Mouse (Mus musculus): Measurements from ENCODE around the gene Zfp334. TPM values are rescaled to one million over a fixed set of nuclear protein-coding genes. Genes with fewer than 3 reads are reported as not detected.

Zfp334 gene
- polyA plus RNA-seq, 1 experiment from 2014 or later: 14.1 TPM

DNA sequence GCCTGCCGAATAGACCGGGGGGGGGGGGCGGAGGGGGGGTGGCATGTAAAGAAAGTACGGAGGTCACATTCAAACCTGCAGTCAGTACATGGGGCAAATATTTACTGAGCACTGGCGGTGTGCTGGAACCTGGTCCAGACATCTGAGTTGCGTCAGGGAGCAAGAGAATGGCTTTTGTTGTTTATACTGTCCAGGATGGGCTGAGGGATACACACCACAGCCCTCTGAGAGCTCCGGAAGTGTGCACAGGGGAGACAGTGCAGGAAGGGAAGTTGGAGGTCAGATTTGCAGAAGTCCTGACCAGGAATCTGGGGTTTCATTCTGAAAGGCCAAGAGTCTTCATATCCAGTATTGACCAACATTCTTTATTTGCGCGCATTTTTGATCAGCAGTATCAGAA lies 16.9 kb upstream of the Zfp334 start:
- Histone ChIP-seq H3K4me3 (replicated peaks) (no peak overlapping the region), H3K9me3 (no peaks in the 10 kb centered on the region), H3K27me3 (no peaks in the 10 kb centered on the region), H3K4me1 (replicated peaks) (0 out of 2 replicates have a peak, but pooled peaks cover 4% of the 10 kb centered on the region), H3K4me2 (replicated peaks) (no peak overlapping the region), H3K9ac (replicated peaks) (no peak overlapping the region), H3K36me3 (no peaks in the 10 kb centered on the region), H3K27ac (no peak overlapping the region)
- no peak for ATAC-seq
- 76% methylated on average over 9 of the region's 9 CpGs for WGBS

DNA sequence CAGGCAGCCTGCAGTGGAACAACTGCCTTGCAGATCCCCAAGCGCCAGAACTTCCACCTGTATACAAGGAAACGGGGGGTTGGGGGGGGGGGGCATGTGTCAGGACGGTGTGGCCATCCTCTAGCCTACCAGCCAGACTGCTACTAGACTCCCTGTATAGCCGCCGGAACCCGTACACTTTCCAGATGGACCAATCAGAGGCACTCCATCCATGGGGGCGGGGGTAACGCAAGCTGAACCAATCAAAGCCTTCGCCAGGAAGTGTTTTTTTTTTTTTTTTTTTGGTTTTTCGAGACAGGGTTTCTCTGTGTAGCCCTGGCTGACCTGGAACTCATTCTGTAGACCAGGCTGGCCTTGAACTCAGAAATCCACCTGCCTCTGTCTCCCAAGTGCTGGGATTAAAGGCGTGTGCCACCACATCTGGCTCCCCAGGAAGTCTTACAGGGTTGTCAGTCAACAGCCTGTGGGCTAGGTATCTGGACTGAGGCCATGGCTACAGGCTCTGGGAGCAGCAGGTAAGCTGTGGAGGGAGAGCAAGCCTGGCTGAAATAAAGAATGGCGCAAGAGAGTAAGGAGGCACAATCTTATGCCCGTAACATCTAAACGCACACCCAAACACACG lies 10.2 kb upstream of the Zfp334 start:
- Histone ChIP-seq H3K27ac (peak overlapping the region; percentile 47; the same call in 1 of the 2 replicates), H3K36me3 (no peaks in the 10 kb centered on the region), H3K27me3 (no peaks in the 10 kb centered on the region), H3K9me3 (no peaks in the 10 kb centered on the region), H3K4me3 (replicated peaks) (no peak overlapping the region), H3K4me1 (replicated peaks) (peaks cover 21% of the 10 kb centered on the region), H3K9ac (replicated peaks) (no peak overlapping the region), H3K4me2 (replicated peaks) (no peak overlapping the region)
- ATAC-seq: peak; percentile 57; the same call in 1 of the 2 replicates
- 53% methylated on average over 15 of the region's 15 CpGs for WGBS

- peak overlapping the region; percentile 47 for H3K27ac ChIP-seq
- H3K9ac ChIP-seq (replicated peaks): no peak overlapping the region; the same call in 1 of the 2 replicates
- H3K4me2 ChIP-seq (replicated peaks): no peak overlapping the region
- ATAC-seq: peak; percentile 63; the same call in 1 of the 2 replicates
- H3K4me3 ChIP-seq (replicated peaks): no peak overlapping the region
- peaks cover 21% of the 10 kb centered on the region for H3K4me1 ChIP-seq (replicated peaks)
- no peaks in the 10 kb centered on the region for H3K9me3 ChIP-seq
- H3K36me3 ChIP-seq: no peaks in the 10 kb centered on the region
- no peaks in the 10 kb centered on the region for H3K27me3 ChIP-seq
- 66% methylated on average over 23 of the region's 23 CpGs for WGBS
Observed at GRCm38 (mm10) chr2:165397502-165398163, 9.6 kb upstream of the Zfp334 start.

GRCm38 (mm10) chr2:165396831-165397501 lies 8.9 kb upstream of the Zfp334 start:
- 41% methylated on average over 20 of the region's 20 CpGs for WGBS
- no peaks in the 10 kb centered on the region for H3K27me3 ChIP-seq
- no peak overlapping the region; the same call in 1 of the 2 replicates for H3K9ac ChIP-seq (replicated peaks)
- no peak overlapping the region for H3K4me2 ChIP-seq (replicated peaks)
- H3K27ac ChIP-seq: peak overlapping the region; percentile 47; the same call in 1 of the 2 replicates
- H3K4me3 ChIP-seq (replicated peaks): no peak overlapping the region
- peaks cover 21% of the 10 kb centered on the region for H3K4me1 ChIP-seq (replicated peaks)
- ATAC-seq: peak; percentile 39; the same call in 1 of the 2 replicates
- no peaks in the 10 kb centered on the region for H3K9me3 ChIP-seq
- no peaks in the 10 kb centered on the region for H3K36me3 ChIP-seq

GRCm38 (mm10) chr2:165392156-165392555 lies 4.1 kb upstream of the Zfp334 start:
- peaks cover 10% of the 10 kb centered on the region for H3K4me1 ChIP-seq (replicated peaks)
- H3K4me3 ChIP-seq (replicated peaks): no peak overlapping the region
- H3K9me3 ChIP-seq: no peaks in the 10 kb centered on the region
- no peak overlapping the region for H3K27ac ChIP-seq
- no peak for ATAC-seq
- H3K9ac ChIP-seq (replicated peaks): no peak overlapping the region
- H3K4me2 ChIP-seq (replicated peaks): no peak overlapping the region
- WGBS: 88% methylated on average over 4 of the region's 4 CpGs
- no peaks in the 10 kb centered on the region for H3K36me3 ChIP-seq
- no peaks in the 10 kb centered on the region for H3K27me3 ChIP-seq

GRCm38 (mm10) chr2:165391561-165391960 lies 3.5 kb upstream of the Zfp334 start:
- H3K9ac ChIP-seq (replicated peaks): no peak overlapping the region
- peaks cover 3% of the 10 kb centered on the region; the same call in 1 of the 2 replicates for H3K36me3 ChIP-seq
- no peak overlapping the region for H3K4me2 ChIP-seq (replicated peaks)
- 22% methylated on average over 8 of the region's 8 CpGs for WGBS
- H3K9me3 ChIP-seq: no peaks in the 10 kb centered on the region
- no peak overlapping the region for H3K4me3 ChIP-seq (replicated peaks)
- no peak for ATAC-seq
- H3K27me3 ChIP-seq: no peaks in the 10 kb centered on the region
- H3K4me1 ChIP-seq (replicated peaks): peaks cover 10% of the 10 kb centered on the region
- H3K27ac ChIP-seq: no peak overlapping the region

- Histone ChIP-seq H3K4me2 (replicated peaks) (no peak overlapping the region), H3K27me3 (no peaks in the 10 kb centered on the region), H3K4me1 (replicated peaks) (peaks cover 24% of the 10 kb centered on the region), H3K4me3 (replicated peaks) (no peak overlapping the region), H3K36me3 (peaks cover 24% of the 10 kb centered on the region), H3K9ac (replicated peaks) (no peak overlapping the region), H3K9me3 (no peaks in the 10 kb centered on the region), H3K27ac (no peak overlapping the region)
- 83% methylated on average over 6 of the region's 6 CpGs for WGBS
- ATAC-seq: no peak
Observed at GRCm38 (mm10) chr2:165389299-165389952, 1.4 kb upstream of the Zfp334 start.

DNA sequence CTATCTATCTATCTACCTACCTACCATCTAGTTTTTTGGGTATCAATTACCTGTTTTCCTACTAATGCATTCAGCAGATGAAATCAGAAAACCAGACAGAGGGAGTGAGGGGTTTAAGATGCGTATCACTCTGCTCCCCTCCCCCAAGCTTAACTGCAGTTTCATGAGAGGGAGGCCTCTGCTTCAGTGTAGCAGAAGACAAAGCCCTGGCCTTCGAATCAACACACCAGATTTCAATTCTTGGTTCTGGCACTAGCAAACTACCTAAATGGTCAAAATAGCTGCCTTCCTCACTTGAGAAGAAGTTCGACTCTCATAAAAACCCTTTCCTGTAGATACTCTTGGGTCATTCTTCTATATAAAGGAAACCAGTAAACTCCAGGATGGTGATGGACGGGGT lies 689 bp downstream of the Zfp334 start:
- WGBS: 10% methylated on average over 4 of the region's 4 CpGs
- H3K36me3 ChIP-seq: peaks cover 44% of the 10 kb centered on the region
- no peaks in the 10 kb centered on the region for H3K9me3 ChIP-seq
- peak overlapping the region; percentile 84 for H3K4me3 ChIP-seq (replicated peaks)
- no peak for ATAC-seq
- H3K9ac ChIP-seq (replicated peaks): peak overlapping the region; percentile 91
- no peaks in the 10 kb centered on the region for H3K27me3 ChIP-seq
- H3K4me2 ChIP-seq (replicated peaks): peak overlapping the region; percentile 77
- peak overlapping the region; percentile 94 for H3K27ac ChIP-seq
- H3K4me1 ChIP-seq (replicated peaks): peaks cover 24% of the 10 kb centered on the region

DNA sequence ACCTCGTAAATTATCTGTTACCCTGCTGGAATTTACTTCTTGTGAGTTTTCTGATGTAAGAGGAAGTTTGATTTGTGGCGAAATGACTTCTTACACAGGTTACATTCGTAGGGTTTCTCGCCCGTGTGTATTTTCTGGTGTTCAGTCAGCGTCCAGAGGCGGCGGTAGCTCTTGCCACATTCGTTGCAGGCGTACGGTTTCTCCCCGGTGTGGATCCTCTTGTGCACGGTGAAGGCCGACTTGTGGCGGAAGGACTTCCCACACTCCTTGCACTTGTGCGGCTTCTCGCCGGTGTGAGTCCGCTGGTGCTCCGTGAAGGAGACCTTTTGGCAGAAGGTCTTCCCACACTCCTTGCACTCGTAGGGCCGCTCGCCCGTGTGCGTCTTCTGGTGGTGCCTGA lies 8.0 kb downstream of the Zfp334 start:
- Histone ChIP-seq H3K4me2 (replicated peaks) (no peak overlapping the region), H3K4me1 (replicated peaks) (peaks cover 21% of the 10 kb centered on the region), H3K27me3 (no peaks in the 10 kb centered on the region), H3K36me3 (peaks cover 95% of the 10 kb centered on the region), H3K9me3 (peaks cover 6% of the 10 kb centered on the region; the same call in 1 of the 2 replicates), H3K27ac (no peak overlapping the region), H3K9ac (replicated peaks) (no peak overlapping the region), H3K4me3 (replicated peaks) (no peak overlapping the region)
- 96% methylated on average over 25 of the region's 25 CpGs for WGBS
- ATAC-seq: no peak

GRCm38 (mm10) chr2:165376001-165376400 lies 12.1 kb downstream of the Zfp334 start:
- Histone ChIP-seq H3K9ac (replicated peaks) (no peak overlapping the region), H3K36me3 (peaks cover 68% of the 10 kb centered on the region), H3K4me1 (replicated peaks) (peaks cover 21% of the 10 kb centered on the region), H3K27ac (no peak overlapping the region), H3K27me3 (no peaks in the 10 kb centered on the region), H3K4me3 (replicated peaks) (no peak overlapping the region), H3K4me2 (replicated peaks) (no peak overlapping the region), H3K9me3 (peaks cover 3% of the 10 kb centered on the region; the same call in 1 of the 2 replicates)
- WGBS: 80% methylated on average over 4 of the region's 4 CpGs
- ATAC-seq: no peak

GRCm38 (mm10) chr2:165375478-165375877 lies 12.6 kb downstream of the Zfp334 start:
- ATAC-seq: no peak
- WGBS: 75% methylated on average over 5 of the region's 5 CpGs

More at GRCm38 (mm10) chr2:165375478-165375877, 12.6 kb downstream of the Zfp334 start:
- Histone ChIP-seq H3K9ac (replicated peaks) (no peak overlapping the region), H3K36me3 (peaks cover 63% of the 10 kb centered on the region), H3K9me3 (no peaks in the 10 kb centered on the region), H3K4me1 (replicated peaks) (peaks cover 21% of the 10 kb centered on the region), H3K27ac (no peak overlapping the region), H3K4me3 (replicated peaks) (no peak overlapping the region), H3K27me3 (no peaks in the 10 kb centered on the region), H3K4me2 (replicated peaks) (no peak overlapping the region)
